Mouse (Mus musculus) forebrain, embryonic 14.5 days (tissue): ENCODE measurements around the gene Cplx2. TPM values are rescaled to one million over a fixed set of nuclear protein-coding genes. Genes with fewer than 3 reads are reported as not detected.

Experiments used
- ATAC-seq: fragments of 200-750 bp; cut with Nextera tagmentation; 2 replicates; pipeline ENCODE4 v1.8.0; 2017; ENCODE audit warnings: mild to moderate bottlenecking, moderate library complexity
- DNase-seq: peaks from one replicate; pipeline ENCODE4 v3.0.0-alpha.2; 2015; ENCODE audit warnings: low spot score
- H3K27ac ChIP-seq: fragments of 300-500 bp; sonication (generic); 2 replicates; pipeline ENCODE4 v1.5.1; 2014; ENCODE audit warnings: low read depth, mild to moderate bottlenecking, control low read depth, low read length, moderate library complexity
- H3K27me3 ChIP-seq: fragments of 300-500 bp; sonication (generic); replicated peaks from 2 replicates; pipeline ENCODE4 v1.6.1; 2014; ENCODE audit warnings: low read length, control low read depth, mixed read lengths; ENCODE audit not compliant: control insufficient read depth, insufficient read depth
- H3K36me3 ChIP-seq: fragments of 300-500 bp; sonication (generic); 2 replicates; pipeline ENCODE4 v1.6.1; 2014; ENCODE audit warnings: low read length, control low read depth; ENCODE audit not compliant: control insufficient read depth, insufficient read depth
- H3K4me1 ChIP-seq: fragments of 300-500 bp; sonication (generic); 2 replicates; pipeline ENCODE4 v1.6.1; 2014; ENCODE audit warnings: antibody characterized with exemption, low read length, control low read depth; ENCODE audit not compliant: control insufficient read depth, insufficient read depth
- H3K4me2 ChIP-seq: fragments of 300-500 bp; sonication (generic); 2 replicates; pipeline ENCODE4 v1.6.1; 2014; ENCODE audit warnings: mild to moderate bottlenecking, control low read depth, low read length
- H3K4me3 ChIP-seq: fragments of 300-500 bp; sonication (generic); 2 replicates; pipeline ENCODE4 v1.5.1; 2014; ENCODE audit warnings: low read depth, low read length, control low read depth
- H3K9ac ChIP-seq: fragments of 300-500 bp; sonication (generic); 2 replicates; pipeline ENCODE4 v1.6.1; 2014; ENCODE audit warnings: mild to moderate bottlenecking, low read length, control low read depth, moderate library complexity
- H3K9me3 ChIP-seq: fragments of 300-500 bp; sonication (generic); replicated peaks from 2 replicates; pipeline ENCODE4 v1.6.1; 2016; ENCODE audit warnings: low read length, control low read depth, mixed read lengths; ENCODE audit not compliant: control insufficient read depth
- WGBS: fragments of 180-500 bp; shearing (Covaris S2); extraction: QIAGEN DNeasy Blood & Tissue Kit; methylation state at CpG from one replicate; pipeline ENCODE4 v1.1.7; 2014; 5-methylcytosine and 5-hydroxymethylcytosine counted together
- polyA plus RNA-seq: library from polyadenylated mRNA; unstranded; fragments of >200 nt; fragmentation: Nextera tagmentation; extraction: Ambion mirVana; gene quantifications from 2 replicates; pipeline ENCODE4 v1.2.1, GENCODE M21; 2014

Cplx2 gene
- polyA plus RNA-seq, result 23.4 and 25.7 TPM in 2 replicates

DNA sequence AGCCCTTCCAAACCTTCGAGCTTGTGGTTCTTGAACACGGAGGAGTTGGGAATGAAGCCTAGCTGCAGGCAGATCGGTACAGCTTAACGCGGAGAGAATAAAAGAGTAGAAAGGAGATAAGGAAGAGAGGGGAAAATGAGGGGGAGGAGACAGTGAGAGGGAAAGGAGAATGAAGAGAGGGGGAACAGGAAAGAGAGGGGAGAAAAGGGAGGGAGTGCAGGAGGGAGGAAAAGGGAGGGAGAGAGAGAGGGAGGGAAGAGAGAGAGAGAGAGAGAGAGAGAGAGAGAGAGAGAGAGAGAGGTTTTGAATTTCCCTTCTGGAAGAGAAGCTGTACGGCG is at the start of gene Cplx2:
TSS of gene Cplx2 (plus strand) at position 301 of the 338 bp plus-strand sequence.
- Histone ChIP-seq H3K36me3 (no peaks in the 10 kb centered on the region), H3K27me3 (no peaks in the 10 kb centered on the region), H3K9ac (peak within 1 kb of the TSS; percentile 77), H3K27ac (peak within 1 kb of the TSS; percentile 87), H3K4me3 (peak within 1 kb of the TSS; percentile 48), H3K4me2 (peak within 1 kb of the TSS; percentile 68), H3K9me3 (no peaks in the 10 kb centered on the region), H3K4me1 (peaks cover 24% of the 10 kb centered on the region)
- ATAC-seq (no peak), DNase-seq (no peak)
- under 1% methylated on average over 7 of the region's 7 CpGs for WGBS

DNA sequence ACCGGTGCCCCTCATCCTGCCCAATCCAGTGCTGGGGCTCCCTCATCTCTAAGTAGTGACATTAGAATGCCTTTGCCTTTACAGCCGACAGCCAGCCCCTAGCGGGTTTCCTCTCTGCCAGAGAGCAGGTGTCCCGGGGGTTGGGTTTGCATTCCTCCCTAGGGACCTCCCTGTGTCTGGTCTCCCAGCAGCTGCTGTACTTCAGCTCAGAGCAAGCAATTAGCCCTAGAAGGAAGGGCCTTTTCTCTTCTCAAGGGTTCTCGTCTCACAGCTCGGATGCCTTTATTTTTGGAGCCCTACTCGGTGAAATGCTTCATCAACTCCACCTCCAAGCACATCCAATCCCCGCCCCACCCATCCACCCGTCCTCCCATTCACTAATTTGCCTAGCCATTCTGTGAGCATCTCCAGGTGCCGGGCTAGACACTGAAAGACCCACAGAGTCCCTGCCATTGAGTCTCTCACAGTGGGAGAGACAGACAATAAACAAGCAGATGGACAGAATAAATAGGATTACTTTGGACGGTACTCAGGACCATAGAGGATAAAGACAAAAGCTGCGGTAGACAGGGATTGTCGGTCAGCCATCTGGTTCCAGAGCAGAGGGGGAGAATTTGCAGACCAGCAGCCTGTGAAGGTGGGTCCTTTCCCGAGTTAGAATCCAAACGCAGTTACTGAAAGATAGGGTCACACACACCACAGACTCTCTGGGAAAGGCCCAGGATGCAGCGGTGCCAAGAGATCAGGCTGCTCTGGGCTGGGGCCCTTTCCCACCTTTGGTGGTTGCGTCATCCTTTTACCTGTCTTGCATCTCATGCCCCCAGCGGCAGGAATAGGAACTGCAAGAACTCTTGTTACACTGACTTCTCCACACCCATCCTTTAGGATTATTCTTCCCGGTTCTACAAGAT is 48.5 kb upstream of the Cplx2 start:
- H3K9me3 ChIP-seq, result no peaks in the 10 kb centered on the region
- no peak overlapping the region for H3K4me2 ChIP-seq
- no peaks in the 10 kb centered on the region for H3K27me3 ChIP-seq
- no peak overlapping the region for H3K9ac ChIP-seq
- H3K4me3 ChIP-seq, result no peak overlapping the region
- no peaks in the 10 kb centered on the region for H3K36me3 ChIP-seq
- peak overlapping the region; percentile 85 for H3K27ac ChIP-seq
- WGBS, result 17% methylated on average over 19 of the region's 19 CpGs
- H3K4me1 ChIP-seq, result peaks cover 18% of the 10 kb centered on the region
- peak; percentile 55 for ATAC-seq
- peak; percentile 77 for DNase-seq

DNA sequence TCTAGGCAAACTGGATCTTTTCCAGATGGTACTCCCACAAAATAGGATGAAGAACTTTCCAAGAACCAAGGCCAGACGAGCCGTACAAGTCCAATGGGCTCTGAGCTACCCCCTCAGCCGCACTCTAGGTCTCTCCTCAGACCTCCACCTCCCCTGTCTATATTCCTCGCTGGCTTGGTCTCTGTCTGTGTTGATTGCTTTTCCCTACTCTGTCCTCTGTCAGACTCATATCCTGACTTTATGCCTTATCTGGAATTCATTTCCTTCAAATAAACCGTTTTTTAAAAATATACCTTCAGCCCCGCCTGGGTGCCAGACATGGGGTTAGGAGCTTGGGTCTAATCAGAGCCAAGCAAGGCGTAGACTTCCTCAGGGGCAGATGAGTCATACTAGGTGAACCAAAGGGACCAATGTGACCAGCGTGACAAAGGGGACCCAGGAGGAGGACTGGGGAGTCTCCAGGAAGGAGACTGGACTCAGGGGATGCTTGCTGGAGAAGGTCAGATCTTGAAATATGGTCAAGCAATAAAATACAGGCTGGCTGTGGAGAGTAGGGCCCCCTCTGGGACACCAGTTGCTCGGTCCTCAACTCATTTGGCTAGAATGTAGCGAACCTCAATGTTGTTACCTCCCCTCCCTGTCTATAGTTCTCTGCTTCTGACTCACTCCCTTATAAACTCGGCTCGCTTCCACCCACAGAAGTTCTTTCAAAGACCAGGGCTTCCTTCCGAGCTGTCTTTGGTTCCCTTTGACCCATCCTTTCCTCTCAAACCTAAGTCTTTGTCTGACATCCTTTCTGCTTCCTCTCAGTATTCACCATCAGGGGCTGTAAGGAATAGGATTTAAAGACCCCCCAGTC is 47.6 kb upstream of the Cplx2 start:
- peaks cover 25% of the 10 kb centered on the region for H3K4me1 ChIP-seq
- H3K9ac ChIP-seq, result no peak overlapping the region
- 61% methylated on average over 13 of the region's 13 CpGs for WGBS

DNA sequence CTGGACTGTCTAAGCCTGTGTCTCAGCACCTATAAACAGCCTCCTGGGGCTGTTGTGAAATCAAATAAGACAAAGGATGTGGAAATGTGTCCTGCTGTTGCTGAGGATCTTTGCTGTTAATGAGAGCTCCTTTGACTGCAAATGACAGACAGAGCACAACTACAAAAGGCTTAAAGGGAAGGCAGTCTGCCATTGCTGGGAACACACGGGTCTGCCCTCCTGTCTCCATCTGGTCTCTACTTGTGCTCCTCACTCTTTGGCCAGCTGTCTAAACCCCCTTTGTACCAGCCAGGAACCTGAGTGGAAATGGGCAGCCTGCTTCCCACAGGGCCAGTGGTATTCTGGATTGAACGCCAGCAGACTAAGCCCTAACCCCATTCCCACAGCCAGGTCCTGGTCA is 47.0 kb upstream of the Cplx2 start:
- no peaks in the 10 kb centered on the region for H3K36me3 ChIP-seq
- H3K9me3 ChIP-seq, result no peaks in the 10 kb centered on the region
- H3K27ac ChIP-seq, result peak overlapping the region; percentile 85
- H3K4me2 ChIP-seq, result no peak overlapping the region
- H3K4me3 ChIP-seq, result no peak overlapping the region
- no peak overlapping the region for H3K9ac ChIP-seq
- WGBS, result 17% methylated on average over 2 of the region's 2 CpGs
- peaks cover 29% of the 10 kb centered on the region for H3K4me1 ChIP-seq
- peak; percentile 78 for DNase-seq
- H3K27me3 ChIP-seq, result no peaks in the 10 kb centered on the region
- peak; percentile 40 for ATAC-seq

More for the DNA sequence above, 47.6 kb upstream of the Cplx2 start:
- H3K4me3 ChIP-seq, result no peak overlapping the region
- H3K4me2 ChIP-seq, result no peak overlapping the region
- no peaks in the 10 kb centered on the region for H3K36me3 ChIP-seq
- DNase-seq (no peak), ATAC-seq (no peak)
- H3K27me3 ChIP-seq, result no peaks in the 10 kb centered on the region
- peak overlapping the region; percentile 85 for H3K27ac ChIP-seq
- H3K9me3 ChIP-seq, result no peaks in the 10 kb centered on the region

DNA sequence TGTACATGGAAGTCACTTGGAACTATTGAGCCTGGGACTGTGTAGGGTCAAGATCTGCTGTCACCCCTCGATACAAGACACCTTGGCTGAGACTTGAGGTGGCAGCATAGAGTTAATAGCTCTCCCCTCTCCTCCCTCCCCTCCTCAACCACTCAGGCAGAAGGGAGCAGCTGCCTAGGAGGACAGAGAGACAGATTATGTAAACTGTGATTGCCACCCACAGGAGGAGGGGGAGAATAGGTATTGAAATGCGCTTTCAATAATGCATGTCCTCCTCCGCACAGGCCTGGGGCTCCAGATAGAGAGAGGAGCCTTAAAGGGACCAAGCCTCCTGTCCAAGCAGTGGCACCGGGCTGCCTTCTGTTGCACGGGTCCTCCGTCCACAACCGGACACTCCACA is 45.3 kb upstream of the Cplx2 start:
- H3K27ac ChIP-seq, result no peak overlapping the region; the same call in 1 of the 2 replicates
- H3K27me3 ChIP-seq, result no peaks in the 10 kb centered on the region
- H3K4me2 ChIP-seq, result no peak overlapping the region
- H3K4me1 ChIP-seq, result peaks cover 33% of the 10 kb centered on the region
- peak; percentile 75 for ATAC-seq
- no peaks in the 10 kb centered on the region for H3K9me3 ChIP-seq
- H3K36me3 ChIP-seq, result no peaks in the 10 kb centered on the region
- H3K4me3 ChIP-seq, result no peak overlapping the region
- DNase-seq, result peak; percentile 88
- 26% methylated on average over 7 of the region's 7 CpGs for WGBS
- no peak overlapping the region for H3K9ac ChIP-seq

DNA sequence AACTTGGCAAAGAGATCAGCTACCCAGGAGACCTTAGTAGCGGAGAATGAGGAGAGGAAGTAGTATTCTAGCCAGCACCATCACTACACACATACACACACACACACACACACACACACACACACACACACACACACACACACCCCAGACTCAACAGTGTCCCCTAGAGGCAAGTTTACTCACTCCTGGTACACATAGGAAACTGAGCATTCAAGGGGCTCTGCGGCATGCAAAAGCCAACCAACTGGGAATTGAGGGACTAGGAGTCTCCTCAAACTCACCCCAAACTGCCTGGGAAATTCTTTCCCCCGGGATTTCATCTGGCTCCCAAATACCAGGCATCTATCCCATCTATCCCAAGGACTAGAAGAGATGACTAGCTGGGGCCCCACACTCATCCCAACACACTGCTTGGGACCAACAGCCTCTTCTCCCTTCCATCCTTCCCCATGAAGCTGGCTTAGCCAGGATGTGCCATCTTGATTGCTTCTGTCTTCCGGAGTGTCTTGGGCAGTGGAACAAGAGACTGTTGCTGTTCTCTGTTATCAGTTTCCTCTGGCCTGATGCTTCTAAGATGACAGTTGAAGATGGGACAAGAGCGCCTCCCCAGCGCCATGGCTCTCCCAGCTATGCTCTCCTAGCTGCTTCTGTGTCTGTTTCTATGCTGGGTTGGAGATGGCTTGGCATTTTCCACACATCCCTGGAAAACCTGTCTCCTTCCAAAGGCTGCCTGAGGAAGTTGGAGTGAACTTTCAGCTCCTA is 44.3 kb upstream of the Cplx2 start:
- ATAC-seq (no peak), DNase-seq (no peak)
- WGBS, result 91% methylated on average over 6 of the region's 6 CpGs
- Histone ChIP-seq H3K36me3 (no peaks in the 10 kb centered on the region), H3K4me3 (no peak overlapping the region), H3K4me2 (no peak overlapping the region), H3K9me3 (no peaks in the 10 kb centered on the region), H3K27me3 (no peaks in the 10 kb centered on the region), H3K9ac (no peak overlapping the region), H3K27ac (no peak overlapping the region), H3K4me1 (peaks cover 37% of the 10 kb centered on the region)

DNA sequence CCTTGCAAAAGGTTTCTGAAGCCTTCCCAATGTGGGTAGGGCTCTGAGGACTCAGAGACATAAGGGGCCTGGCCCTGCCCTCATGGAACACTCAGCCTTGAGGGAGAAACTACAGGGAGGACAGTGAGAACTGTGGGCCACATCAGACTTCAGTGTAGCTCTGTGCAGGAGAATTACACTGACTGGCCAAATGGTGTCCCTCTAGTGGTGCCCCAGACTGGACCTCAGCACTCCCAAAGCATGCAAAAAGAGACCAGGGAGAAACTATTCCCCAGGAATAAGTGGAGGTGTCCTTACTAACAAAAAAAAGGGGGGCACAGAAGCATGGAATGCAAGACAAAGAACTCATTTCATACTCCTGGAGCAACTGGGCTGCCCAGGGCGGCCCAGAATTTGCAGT is 43.1 kb upstream of the Cplx2 start:
- H3K9ac ChIP-seq, result peak overlapping the region; percentile 35; the same call in 1 of the 2 replicates
- no peak overlapping the region for H3K4me3 ChIP-seq
- ATAC-seq (no peak), DNase-seq (no peak)
- H3K4me1 ChIP-seq, result peaks cover 45% of the 10 kb centered on the region
- H3K36me3 ChIP-seq, result no peaks in the 10 kb centered on the region
- H3K9me3 ChIP-seq, result no peaks in the 10 kb centered on the region
- peak overlapping the region; percentile 48 for H3K27ac ChIP-seq
- H3K27me3 ChIP-seq, result no peaks in the 10 kb centered on the region
- WGBS, result 45% methylated on average over 1 of the region's 1 CpGs
- H3K4me2 ChIP-seq, result no peak overlapping the region

DNA sequence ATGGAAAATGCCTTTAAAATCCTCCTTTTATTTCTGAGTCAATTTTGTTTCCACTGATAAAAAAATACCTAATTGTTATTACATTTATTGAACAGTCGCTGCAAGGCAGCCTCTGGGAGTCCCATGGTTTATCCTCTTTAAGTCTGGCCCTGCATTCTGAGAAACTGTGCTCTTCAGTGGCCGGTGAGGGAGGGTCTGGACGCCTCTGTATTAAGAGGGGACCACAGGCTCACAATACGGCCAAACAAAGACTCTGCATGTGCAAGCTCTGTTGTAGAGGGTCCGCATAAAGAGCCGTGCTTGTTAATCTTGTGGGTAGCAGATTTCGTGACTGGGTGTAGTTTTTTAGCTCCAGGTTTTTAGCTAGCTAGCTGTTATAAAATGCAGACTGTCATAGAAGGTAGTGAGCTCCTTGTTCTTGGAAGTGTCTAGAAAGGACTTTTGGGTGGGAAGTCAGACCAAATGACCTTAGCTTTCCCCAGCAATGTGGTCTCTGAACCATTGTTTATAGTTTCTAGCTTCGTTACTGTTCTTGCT is 42.1 kb upstream of the Cplx2 start:
- ATAC-seq, result no peak
- H3K9ac ChIP-seq, result no peak overlapping the region
- DNase-seq, result peak; percentile 66
- WGBS, result 7% methylated on average over 8 of the region's 8 CpGs
- H3K27ac ChIP-seq, result peak overlapping the region; percentile 50; the same call in 1 of the 2 replicates
- no peak overlapping the region for H3K4me3 ChIP-seq
- H3K9me3 ChIP-seq, result no peaks in the 10 kb centered on the region
- peaks cover 42% of the 10 kb centered on the region for H3K4me1 ChIP-seq
- no peaks in the 10 kb centered on the region for H3K36me3 ChIP-seq
- no peak overlapping the region for H3K4me2 ChIP-seq
- H3K27me3 ChIP-seq, result no peaks in the 10 kb centered on the region
